Mouse (Mus musculus) kidney, postnatal 0 days (tissue): ENCODE measurements around the gene Gm49510. TPM values are rescaled to one million over a fixed set of nuclear protein-coding genes. Genes with fewer than 3 reads are reported as not detected.
A peak's percentile ranks its signal among the peaks of the same experiment; 100 is the strongest.

Experiments
- ATAC-seq: fragments of 200-750 bp; cut with Nextera tagmentation; replicated peaks from 2 replicates; pipeline ENCODE4 v1.8.0; 2017; ENCODE audit warnings: low read depth, moderate number of reproducible peaks, moderate TSS enrichment, moderate library complexity; ENCODE audit not compliant: low FRiP score
- DNase-seq: peaks from one replicate; pipeline ENCODE4 v3.0.0-alpha.2; 2016; ENCODE audit warnings: low spot score
- H3K27ac ChIP-seq: fragments of 300-500 bp; sonication (generic); 2 replicates; pipeline ENCODE4 v1.5.1; 2014; ENCODE audit warnings: mild to moderate bottlenecking
- H3K27me3 ChIP-seq: fragments of 300-500 bp; sonication (generic); 2 replicates; pipeline ENCODE4 v1.6.1; 2014; ENCODE audit warnings: low read length, mixed read lengths; ENCODE audit not compliant: insufficient read depth
- H3K36me3 ChIP-seq: fragments of 300-500 bp; sonication (generic); 2 replicates; pipeline ENCODE4 v1.6.1; 2014; ENCODE audit warnings: low read length, mixed read lengths; ENCODE audit not compliant: insufficient read depth
- H3K4me1 ChIP-seq: fragments of 300-500 bp; sonication (generic); replicated peaks from 2 replicates; pipeline ENCODE4 v1.6.1; 2014; ENCODE audit warnings: antibody characterized with exemption, low read length, mixed read lengths; ENCODE audit not compliant: insufficient read depth
- H3K4me2 ChIP-seq: fragments of 300-500 bp; sonication (generic); 2 replicates; pipeline ENCODE4 v1.6.1; 2014; ENCODE audit warnings: mild to moderate bottlenecking, low read length, moderate library complexity, mixed read lengths
- H3K4me3 ChIP-seq: fragments of 300-500 bp; sonication (generic); replicated peaks from 2 replicates; pipeline ENCODE4 v1.5.1; 2014; ENCODE audit warnings: low read depth, low read length
- H3K9ac ChIP-seq: fragments of 300-500 bp; sonication (generic); 2 replicates; pipeline ENCODE4 v1.6.1; 2014; ENCODE audit warnings: low read depth, low read length
- H3K9me3 ChIP-seq: fragments of 300-500 bp; sonication (generic); replicated peaks from 2 replicates; pipeline ENCODE4 v1.6.1; 2016; ENCODE audit warnings: low read length, inconsistent platforms, mixed read lengths
- CTCF ChIP-seq: IDR thresholded peaks from 2 replicates; pipeline ENCODE4 v1.5.1; 2016; ENCODE audit warnings: antibody characterized with exemption, low read depth, mild to moderate bottlenecking, moderate library complexity
- WGBS: fragments of 180-500 bp; shearing (Covaris S2); extraction: QIAGEN DNeasy Blood & Tissue Kit; methylation state at CpG from one replicate; pipeline ENCODE4 v1.1.7; 2014; 5-methylcytosine and 5-hydroxymethylcytosine counted together
- polyA plus RNA-seq: library from polyadenylated mRNA; unstranded; fragments of >200 nt; fragmentation: Nextera tagmentation; extraction: Ambion mirVana; gene quantifications from 2 replicates; pipeline ENCODE4 v1.2.1, GENCODE M21; 2015

The Gm49510 gene
- polyA plus RNA-seq, 1 experiment from 2014 or later, result 0.30 TPM

- Histone ChIP-seq H3K4me3 (no peak overlapping the region), H3K4me2 (peak overlapping the region; percentile 28; the same call in 1 of the 2 replicates), H3K9me3 (no peaks in the 10 kb centered on the region), H3K36me3 (peaks cover 3% of the 10 kb centered on the region; the same call in 1 of the 2 replicates), H3K9ac (no peak overlapping the region), H3K4me1 (peaks cover 25% of the 10 kb centered on the region; the same call in 1 of the 2 replicates), H3K27ac (no peak overlapping the region), H3K27me3 (no peaks in the 10 kb centered on the region)
- TF ChIP-seq CTCF, result no peak
- DNase-seq (no peak), ATAC-seq (no peak)
- 65% methylated on average over 12 of the region's 12 CpGs for WGBS
Measured at GRCm38 (mm10) chr15:78916052-78916826, 16.8 kb downstream of the Gm49510 start.

- 80% methylated on average over 23 of the region's 23 CpGs for WGBS
- no peaks in the 10 kb centered on the region for H3K36me3 ChIP-seq
- H3K27ac ChIP-seq, result no peak overlapping the region
Measured at GRCm38 (mm10) chr15:78918126-78918525, 18.7 kb downstream of the Gm49510 start.

GRCm38 (mm10) chr15:78919914-78920313 is 20.4 kb downstream of the Gm49510 start:
- H3K36me3 ChIP-seq, result no peaks in the 10 kb centered on the region
- no peak overlapping the region for H3K9ac ChIP-seq
- H3K27ac ChIP-seq, result no peak overlapping the region
- no peak overlapping the region for H3K4me2 ChIP-seq
- 67% methylated on average over 12 of the region's 12 CpGs for WGBS
- ATAC-seq (no peak), DNase-seq (no peak)
- no peak overlapping the region for H3K4me3 ChIP-seq
- no peaks in the 10 kb centered on the region for H3K9me3 ChIP-seq
- peaks cover 16% of the 10 kb centered on the region for H3K4me1 ChIP-seq
- H3K27me3 ChIP-seq, result no peaks in the 10 kb centered on the region
- TF ChIP-seq CTCF, result no peak

More at GRCm38 (mm10) chr15:78918126-78918525, 18.7 kb downstream of the Gm49510 start:
- Histone ChIP-seq H3K4me1 (peaks cover 25% of the 10 kb centered on the region; the same call in 1 of the 2 replicates), H3K4me3 (no peak overlapping the region), H3K27me3 (no peaks in the 10 kb centered on the region), H3K9me3 (no peaks in the 10 kb centered on the region), H3K9ac (no peak overlapping the region), H3K4me2 (no peak overlapping the region)
- TF ChIP-seq CTCF, result no peak
- no peak for ATAC-seq
- no peak for DNase-seq

- no peak overlapping the region for H3K27ac ChIP-seq
- DNase-seq, result no peak
- no peak for ATAC-seq
- H3K27me3 ChIP-seq, result no peaks in the 10 kb centered on the region
- no peaks in the 10 kb centered on the region for H3K36me3 ChIP-seq
- 89% methylated on average over 7 of the region's 7 CpGs for WGBS
- no peak overlapping the region for H3K4me2 ChIP-seq
- no peak overlapping the region for H3K9ac ChIP-seq
- no peak overlapping the region for H3K4me3 ChIP-seq
- peaks cover 23% of the 10 kb centered on the region for H3K4me1 ChIP-seq
- TF ChIP-seq CTCF, result no peak
- no peaks in the 10 kb centered on the region for H3K9me3 ChIP-seq
Measured at GRCm38 (mm10) chr15:78922700-78923099, 23.2 kb downstream of the Gm49510 start.

- DNase-seq (no peak), ATAC-seq (no peak)
- H3K9me3 ChIP-seq, result no peaks in the 10 kb centered on the region
- no peak overlapping the region for H3K4me3 ChIP-seq
- no peak for TF ChIP-seq CTCF
- H3K9ac ChIP-seq, result no peak overlapping the region
- no peak overlapping the region for H3K4me2 ChIP-seq
- H3K4me1 ChIP-seq, result peaks cover 25% of the 10 kb centered on the region
- no peaks in the 10 kb centered on the region for H3K36me3 ChIP-seq
- H3K27me3 ChIP-seq, result no peaks in the 10 kb centered on the region
- no peak overlapping the region for H3K27ac ChIP-seq
- 70% methylated on average over 6 of the region's 6 CpGs for WGBS
Measured at GRCm38 (mm10) chr15:78923585-78923984, 24.1 kb downstream of the Gm49510 start.

GRCm38 (mm10) chr15:78925129-78925528 is 25.7 kb downstream of the Gm49510 start:
- Histone ChIP-seq H3K36me3 (no peaks in the 10 kb centered on the region), H3K4me3 (no peak overlapping the region), H3K9ac (0 out of 2 replicates have a peak overlapping the region, but pooled peaks have one; percentile 14), H3K9me3 (no peaks in the 10 kb centered on the region), H3K4me1 (peaks cover 25% of the 10 kb centered on the region), H3K27me3 (no peaks in the 10 kb centered on the region), H3K27ac (peak overlapping the region; percentile 86; the same call in 1 of the 2 replicates), H3K4me2 (no peak overlapping the region)
- ATAC-seq (no peak), DNase-seq (no peak)
- WGBS, result 32% methylated on average over 8 of the region's 8 CpGs
- no peak for TF ChIP-seq CTCF
